In the genomic region with DNA sequence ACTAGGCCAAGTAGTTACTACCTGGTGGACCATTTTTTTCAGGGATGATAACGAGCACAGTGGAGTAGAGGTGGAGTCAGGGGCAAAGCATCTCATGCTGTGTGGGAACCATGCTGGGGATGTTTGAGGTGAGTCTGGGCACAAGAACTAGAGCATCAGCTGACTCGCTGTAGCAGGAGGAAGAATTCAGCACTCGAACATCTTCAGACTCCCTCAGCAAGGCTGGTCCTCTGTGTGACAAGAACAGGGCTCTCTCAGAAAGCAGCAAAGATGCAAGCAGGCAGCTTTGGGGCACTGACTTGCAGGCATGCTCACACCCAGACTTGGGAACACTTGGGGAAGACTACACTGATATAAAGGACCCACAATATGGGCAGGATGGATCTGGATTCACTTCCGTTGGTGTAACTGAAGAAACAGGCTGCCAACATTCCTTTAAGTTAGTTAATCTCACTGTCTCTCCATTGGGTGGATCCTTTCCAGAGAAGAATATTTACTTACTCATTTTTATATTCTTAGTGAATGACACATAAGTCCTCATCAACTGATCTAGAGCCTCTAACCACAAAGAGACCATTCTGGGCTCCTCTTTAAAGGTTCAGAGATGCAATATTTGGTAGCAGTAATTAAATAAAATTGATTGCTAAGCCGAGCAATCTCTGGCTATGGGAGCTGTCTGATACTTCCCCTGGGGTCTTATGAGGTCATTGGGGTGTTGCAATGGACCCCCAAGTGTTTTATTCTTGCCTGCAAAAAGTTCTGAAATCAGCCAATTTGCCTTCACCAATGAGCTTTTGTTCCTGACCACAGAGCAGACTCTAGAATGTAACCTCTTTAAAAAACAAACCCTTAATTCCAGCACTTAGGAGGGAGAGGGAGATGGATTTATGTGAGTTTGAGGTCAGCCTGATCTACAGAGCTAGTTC, we compare ENCODE assay signal across 13 mouse cellular contexts. TPM values are rescaled to one million over a fixed set of nuclear protein-coding genes. Genes with fewer than 3 reads are reported as not detected.
"Had no signal": no experiment of that assay in that cellular context is flagged by ENCODE, and none has a peak within 500 bp of the region (broad histone marks: within the 10 kb centered on the region; RNA-seq: fewer than 3 reads in every experiment).

Ang2 (minus strand) TSS at position 51 of the 926 bp plus-strand sequence.

- H3K27ac ChIP-seq: limb, embryonic 12.5 days; liver, embryonic 14.5 days; midbrain, embryonic 13.5 days; neural tube, embryonic 15.5 days had no signal

- H3K4me3 ChIP-seq: limb, embryonic 12.5 days; midbrain, embryonic 13.5 days; neural tube, embryonic 15.5 days had no signal

- DNase-seq: kidney, adult 8-10 months; kidney, postnatal 25 days; thymus, adult 2 months; thymus, postnatal 25 days had no signal

RNA-seq across cellular contexts. Expression of gene Ang2, which starts in this region (rescaled TPM):
- total RNA-seq: layer of hippocampus, postnatal 10 days; left cerebral cortex, postnatal 36 days; liver, adult 2 months; megakaryocyte progenitor cell, adult 5-6 weeks; midbrain, postnatal 0 days had no signal
